Comparison of ENCODE assay signal across 8 mouse cellular contexts in the genomic region with DNA sequence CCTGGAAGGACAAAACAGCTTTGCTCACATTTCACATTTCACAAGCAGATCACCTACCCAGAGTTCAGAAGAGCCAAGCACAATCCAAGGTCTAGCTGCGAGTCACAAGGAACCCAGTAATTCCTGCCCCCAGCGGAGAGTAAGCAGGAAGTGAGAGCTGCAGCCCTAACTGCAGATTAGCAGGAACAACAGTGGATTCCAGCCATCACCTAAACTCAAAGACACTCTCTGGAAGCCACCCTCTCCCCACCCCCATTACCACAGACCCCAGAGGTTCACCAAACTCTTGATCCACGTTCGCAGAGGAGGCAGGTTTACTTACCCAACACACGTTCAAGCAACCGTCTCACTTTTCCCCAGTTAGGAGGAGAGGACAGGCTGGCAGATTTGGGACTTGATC. TPM values are rescaled to one million over a fixed set of nuclear protein-coding genes. Genes with fewer than 3 reads are reported as not detected.
A peak's percentile ranks its signal among the peaks of the same experiment; 100 is the strongest.
DNase-seq lines count a peak whose midpoint lies in the region; ATAC-seq and TF ChIP-seq lines count a peak whose summit lies in the region.

No protein-coding gene starts in this region.

- H3K36me3 ChIP-seq in limb, embryonic 12.5 days, result no peaks in the 10 kb centered on the region; the same call in 1 of the 2 replicates
- H3K36me3 ChIP-seq in midbrain, embryonic 14.5 days (ENCODE audit: control insufficient read depth, insufficient read depth, low read length), result no peaks in the 10 kb centered on the region

- TF ChIP-seq CTCF in cortical plate, adult 2 months (IDR thresholded peaks at IDR 0.05; ENCODE audit: extremely low read depth, insufficient read depth, low read length), result no peak

- no peak for ATAC-seq in limb, embryonic 12.5 days (ENCODE audit: insufficient number of reproducible peaks, insufficient read depth, low FRiP score, low TSS enrichment, low read depth)
- ATAC-seq in midbrain, embryonic 14.5 days (ENCODE audit: low FRiP score, low TSS enrichment), result no peak

- H3K27me3 ChIP-seq in limb, embryonic 12.5 days, result no peaks in the 10 kb centered on the region
- H3K27me3 ChIP-seq in midbrain, embryonic 14.5 days (ENCODE audit: control insufficient read depth, insufficient read depth, low read length), result no peaks in the 10 kb centered on the region

- intact Hi-C loops in heart, postnatal 10 days (cut with DNase I), result no loop called here

- DNase-seq in embryo, embryonic 10.5 days (ENCODE audit: low spot score), result peak; percentile 44
- no peak for DNase-seq in embryo, embryonic 10 days (ENCODE audit: low spot score)
- peak; percentile 60 to 65 for DNase-seq in heart, postnatal 10 days
- DNase-seq in midbrain, embryonic 14.5 days, result peak; percentile 44
- no peak for DNase-seq in layer of hippocampus, adult 8-10 months (ENCODE audit: low spot score in 2 of 2)
- no peak for DNase-seq in ovary, postnatal 14 days (ENCODE audit: low spot score)

- peaks cover 31% of the 10 kb centered on the region for H3K4me1 ChIP-seq in cortical plate, adult 2 months (ENCODE audit: control insufficient read depth, insufficient read depth, low read length)
- H3K4me1 ChIP-seq in limb, embryonic 12.5 days (replicated peaks), result peaks cover 98% of the 10 kb centered on the region
- peaks cover 95% of the 10 kb centered on the region for H3K4me1 ChIP-seq in midbrain, embryonic 14.5 days (ENCODE audit: control insufficient read depth, insufficient read depth, low read length)

- TF ChIP-seq POLR2A in cortical plate, adult 2 months (IDR thresholded peaks at IDR 0.05; ENCODE audit: extremely low read depth, insufficient read depth, low read length), result no peak

- 15% methylated on average over 6 of the region's 6 CpGs for WGBS in limb, embryonic 12.5 days
- 17% methylated on average over 6 of the region's 6 CpGs for WGBS in midbrain, embryonic 14.5 days

- H3K9me3 ChIP-seq in limb, embryonic 12.5 days, result no peaks in the 10 kb centered on the region
- no peaks in the 10 kb centered on the region for H3K9me3 ChIP-seq in midbrain, embryonic 14.5 days (ENCODE audit: control insufficient read depth, low read length)

- H3K4me2 ChIP-seq in limb, embryonic 12.5 days, result peak overlapping the region; percentile 71
- H3K4me2 ChIP-seq in midbrain, embryonic 14.5 days (ENCODE audit: low read length), result peak overlapping the region; percentile 81

- peak overlapping the region; percentile 96 for H3K27ac ChIP-seq in cortical plate, adult 2 months (ENCODE audit: insufficient read depth, low read length)
- peak overlapping the region; percentile 100 for H3K27ac ChIP-seq in limb, embryonic 12.5 days
- peak overlapping the region; percentile 100 for H3K27ac ChIP-seq in midbrain, embryonic 14.5 days (replicated peaks; ENCODE audit: low read depth, low read length)

- peak overlapping the region; percentile 66 for H3K9ac ChIP-seq in limb, embryonic 12.5 days (replicated peaks)
- peak overlapping the region; percentile 64 for H3K9ac ChIP-seq in midbrain, embryonic 14.5 days (replicated peaks; ENCODE audit: low read length)

- 0 out of 2 replicates have a peak overlapping the region, but pooled peaks have one; percentile 1 for H3K4me3 ChIP-seq in cortical plate, adult 2 months (ENCODE audit: insufficient read depth, low read length)
- peak overlapping the region; percentile 39 for H3K4me3 ChIP-seq in limb, embryonic 12.5 days (replicated peaks)
- peak overlapping the region; percentile 35 for H3K4me3 ChIP-seq in midbrain, embryonic 14.5 days (replicated peaks; ENCODE audit: low read depth, low read length)

RNA-seq across cellular contexts. Expression of a gene that starts 15.8 kb away (rescaled TPM):
- polyA plus RNA-seq in cortical plate, adult 2 months (2012; rRNA removed), result 90.5 and 106 TPM in 2 replicates
- total RNA-seq in heart, postnatal 10 days (2021), result 10 to 100 TPM; 48.7 to 55.5 TPM
- polyA plus RNA-seq in limb, embryonic 12.5 days (2016; fragmentation: Nextera tagmentation; extraction: Ambion mirVana), result 55.3 and 57.0 TPM in 2 replicates
- 64.4 and 67.8 TPM in 2 replicates for polyA plus RNA-seq in midbrain, embryonic 14.5 days (2014; fragmentation: Nextera tagmentation; extraction: Ambion mirVana)
- total RNA-seq in layer of hippocampus, adult 8-10 months (2022), result 100 to 1,000 TPM; 128 to 162 (median 147) TPM

Comparison
In these comparisons a context has a peak if more than half of its experiments do, and no peak if none do; other contexts are left out.
1. DNase-seq: peak in embryo, embryonic 10.5 days (single experiment), heart, postnatal 10 days (2 of 2) and midbrain, embryonic 14.5 days (single experiment); none in embryo, embryonic 10 days (single experiment), layer of hippocampus, adult 8-10 months (0 of 2) and ovary, postnatal 14 days (single experiment).
2. Peak in every context shown above with its lines, with median percentiles within 50 percentile points of each other: H3K27ac ChIP-seq and H3K4me3 ChIP-seq.